Mouse (Mus musculus): ENCODE measurements around the gene Wdr26.

GRCm38 (mm10) chr1:181234326-181235035 is 22.7 kb upstream of the Wdr26 start:
- TF ChIP-seq POLR2A (IDR thresholded peaks at IDR 0.05; ENCODE audit: extremely low read depth, insufficient read depth, low read length), result 0 out of 2 replicates have a peak, but pooled peaks have one; percentile 25
- TF ChIP-seq CTCF (IDR thresholded peaks at IDR 0.05; ENCODE audit: low read depth, low read length), result no peak

Data from liver, adult 2 months (tissue).